Mouse (Mus musculus) forebrain, embryonic 11.5 days (tissue): ENCODE measurements around the gene Rab31. TPM values are rescaled to one million over a fixed set of nuclear protein-coding genes. Genes with fewer than 3 reads are reported as not detected.

ENCODE experiments used
- ATAC-seq: fragments of 200-750 bp; cut with Nextera tagmentation; replicated peaks from 2 replicates; pipeline ENCODE4 v1.8.0; 2017; ENCODE audit warnings: moderate TSS enrichment; ENCODE audit not compliant: low FRiP score
- DNase-seq: peaks from one replicate; pipeline ENCODE4 v3.0.0-alpha.2; 2017; ENCODE audit warnings: low spot score
- H3K27ac ChIP-seq: fragments of 300-500 bp; sonication (generic); 2 replicates; pipeline ENCODE4 v1.5.1; 2014; ENCODE audit warnings: low read depth, low read length
- H3K27me3 ChIP-seq: fragments of 300-500 bp; sonication (generic); 2 replicates; pipeline ENCODE4 v1.6.1; 2014; ENCODE audit warnings: mild to moderate bottlenecking, low read length, mixed read lengths; ENCODE audit not compliant: control insufficient read depth, insufficient read depth
- H3K36me3 ChIP-seq: fragments of 300-500 bp; sonication (generic); 2 replicates; pipeline ENCODE4 v1.6.1; 2014; ENCODE audit warnings: mild to moderate bottlenecking, low read length, moderate library complexity, mixed read lengths; ENCODE audit not compliant: control insufficient read depth, insufficient read depth
- H3K4me1 ChIP-seq: fragments of 300-500 bp; sonication (generic); replicated peaks from 2 replicates; pipeline ENCODE4 v1.6.1; 2014; ENCODE audit warnings: low read length, mixed read lengths; ENCODE audit not compliant: control insufficient read depth, insufficient read depth
- H3K4me2 ChIP-seq: fragments of 300-500 bp; sonication (generic); 2 replicates; pipeline ENCODE4 v1.6.1; 2014; ENCODE audit warnings: low read depth, mild to moderate bottlenecking, low read length, moderate library complexity, mixed read lengths; ENCODE audit not compliant: severe bottlenecking
- H3K4me3 ChIP-seq: fragments of 300-500 bp; sonication (generic); 2 replicates; pipeline ENCODE4 v1.5.1; 2014; ENCODE audit warnings: low read depth, low read length
- H3K9ac ChIP-seq: fragments of 300-500 bp; sonication (generic); 2 replicates; pipeline ENCODE4 v1.6.1; 2014; ENCODE audit warnings: low read length
- H3K9me3 ChIP-seq: fragments of 300-500 bp; sonication (generic); 2 replicates; pipeline ENCODE4 v1.6.1; 2016; ENCODE audit warnings: low read length, mixed read lengths; ENCODE audit not compliant: control insufficient read depth
- WGBS: fragments of 180-500 bp; shearing (Covaris S2); extraction: QIAGEN DNeasy Blood & Tissue Kit; methylation state at CpG from one replicate; pipeline ENCODE4 v1.1.7; 2014; 5-methylcytosine and 5-hydroxymethylcytosine counted together
- polyA plus RNA-seq: library from polyadenylated mRNA; unstranded; fragments of >200 nt; fragmentation: Nextera tagmentation; extraction: Ambion mirVana; gene quantifications from 2 replicates; pipeline ENCODE4 v1.2.1, GENCODE M21; 2014

Rab31 gene
- polyA plus RNA-seq, 1 experiment from 2014 or later = 73.4 TPM

DNA sequence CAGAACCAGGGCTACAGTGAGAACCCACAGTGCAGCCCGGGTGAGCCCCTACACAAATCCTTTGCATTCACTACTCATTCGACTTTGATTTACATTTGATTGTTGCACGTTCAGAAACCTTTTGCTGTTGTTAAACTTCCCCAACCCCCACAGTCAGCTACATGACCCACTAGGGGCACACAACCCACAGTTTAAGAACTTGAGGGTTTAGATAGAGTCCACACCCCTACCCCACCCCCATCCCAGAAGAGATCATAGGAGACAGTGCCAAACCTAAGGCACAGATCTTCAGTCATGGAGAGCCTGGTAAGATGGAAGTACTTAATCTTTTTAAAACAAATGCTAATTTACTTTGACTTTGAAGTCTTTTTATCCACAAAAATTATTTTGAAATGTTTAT, 156.9 kb downstream of the Rab31 start:
- H3K4me1 ChIP-seq = no peaks in the 10 kb centered on the region; the same call in 1 of the 2 replicates
- no peak overlapping the region for H3K4me3 ChIP-seq
- ATAC-seq (no peak), DNase-seq (no peak)
- no peak overlapping the region for H3K9ac ChIP-seq
- H3K4me2 ChIP-seq = no peak overlapping the region
- H3K27ac ChIP-seq = no peak overlapping the region
- no peaks in the 10 kb centered on the region for H3K9me3 ChIP-seq
- H3K27me3 ChIP-seq = no peaks in the 10 kb centered on the region
- WGBS = 40% methylated on average over 3 of the region's 3 CpGs
- H3K36me3 ChIP-seq = no peaks in the 10 kb centered on the region

DNA sequence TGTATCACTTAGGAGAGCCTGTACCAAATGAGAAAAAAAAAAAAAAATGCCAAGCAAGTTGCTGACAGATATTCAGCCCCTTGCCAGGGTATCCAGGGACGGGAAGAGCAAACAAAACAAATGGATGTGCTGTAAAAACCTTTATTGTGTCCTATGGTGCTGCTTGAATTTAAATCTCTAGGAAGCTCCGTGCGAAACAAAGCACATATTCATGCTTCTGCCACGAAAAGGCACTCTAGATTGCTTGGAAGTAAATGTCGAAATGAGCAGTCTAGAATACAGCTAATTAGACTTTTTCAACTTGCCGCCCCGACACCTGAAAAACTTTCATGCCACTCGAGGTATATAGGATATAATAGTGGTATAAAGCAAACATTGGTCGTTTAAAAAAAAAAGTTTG, 158.1 kb downstream of the Rab31 start:
- no peaks in the 10 kb centered on the region; the same call in 1 of the 2 replicates for H3K4me1 ChIP-seq
- DNase-seq (no peak), ATAC-seq (no peak)
- H3K36me3 ChIP-seq = no peaks in the 10 kb centered on the region
- peak overlapping the region; percentile 62 for H3K4me2 ChIP-seq
- peak overlapping the region; percentile 97 for H3K27ac ChIP-seq
- H3K9me3 ChIP-seq = no peaks in the 10 kb centered on the region
- under 1% methylated on average over 9 of the region's 9 CpGs for WGBS
- peak overlapping the region; percentile 98 for H3K4me3 ChIP-seq
- peak overlapping the region; percentile 96 for H3K9ac ChIP-seq
- no peaks in the 10 kb centered on the region for H3K27me3 ChIP-seq

DNA sequence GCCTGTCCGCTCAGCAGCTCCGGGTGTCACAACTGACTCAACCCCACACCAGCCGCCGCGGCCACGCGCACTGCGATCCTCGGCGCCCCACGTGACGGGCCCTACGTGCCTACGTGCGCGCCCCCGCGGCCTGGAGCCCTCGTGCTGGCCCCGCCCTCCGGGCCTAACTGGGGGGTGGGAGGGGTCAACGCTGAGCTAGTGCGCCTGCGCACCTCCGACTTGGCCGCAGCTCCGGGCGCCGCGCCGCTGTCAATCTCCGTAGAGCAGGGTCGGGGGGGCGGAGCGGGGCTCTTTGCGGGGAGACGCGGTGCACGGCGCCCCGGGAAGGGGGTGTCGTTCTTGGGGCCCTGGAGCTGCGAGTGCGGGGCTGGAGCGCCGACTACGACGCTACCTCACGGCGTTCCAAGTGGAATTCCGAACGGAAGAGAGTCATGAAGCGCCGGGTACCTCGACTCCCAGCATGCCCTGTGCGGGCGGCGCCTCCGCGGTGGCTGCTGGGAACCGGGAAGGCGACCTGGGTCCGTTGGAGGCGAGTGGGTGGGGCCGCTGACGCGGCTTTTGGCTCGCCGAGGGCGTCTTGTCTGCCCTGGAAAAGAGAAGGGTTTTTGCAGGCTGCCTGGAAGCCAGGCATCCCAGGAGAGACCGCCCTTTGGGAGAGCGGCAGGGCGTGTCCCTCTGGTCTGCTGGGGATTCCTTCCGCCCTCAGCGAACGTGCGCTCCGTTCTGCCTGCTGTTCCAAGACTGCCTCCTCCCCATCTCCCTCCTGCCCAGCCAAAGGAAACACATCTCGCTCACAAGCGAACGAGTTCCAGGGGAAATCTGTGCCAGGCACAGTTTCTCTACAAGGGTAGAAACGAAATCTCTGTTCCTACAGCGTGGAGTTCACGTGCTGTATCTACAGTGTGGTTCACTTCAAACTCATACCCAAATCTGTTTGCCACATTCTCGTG, 158.8 kb downstream of the Rab31 start, which contains the start of gene Vapa:
Gene Vapa, minus strand, starts transcription at position 93 of the 950 bp plus-strand sequence.
- peak; percentile 93 for ATAC-seq
- H3K9ac ChIP-seq = peak within 1 kb of the TSS; percentile 96
- H3K9me3 ChIP-seq = no peaks in the 10 kb centered on the region
- H3K4me3 ChIP-seq = peak within 1 kb of the TSS; percentile 98
- peak within 1 kb of the TSS; percentile 62 for H3K4me2 ChIP-seq
- under 1% methylated on average over 69 of the region's 85 CpGs for WGBS
- no peaks in the 10 kb centered on the region; the same call in 1 of the 2 replicates for H3K4me1 ChIP-seq
- peak; percentile 99 for DNase-seq
- H3K36me3 ChIP-seq = no peaks in the 10 kb centered on the region
- H3K27me3 ChIP-seq = no peaks in the 10 kb centered on the region
- H3K27ac ChIP-seq = peak within 1 kb of the TSS; percentile 97

DNA sequence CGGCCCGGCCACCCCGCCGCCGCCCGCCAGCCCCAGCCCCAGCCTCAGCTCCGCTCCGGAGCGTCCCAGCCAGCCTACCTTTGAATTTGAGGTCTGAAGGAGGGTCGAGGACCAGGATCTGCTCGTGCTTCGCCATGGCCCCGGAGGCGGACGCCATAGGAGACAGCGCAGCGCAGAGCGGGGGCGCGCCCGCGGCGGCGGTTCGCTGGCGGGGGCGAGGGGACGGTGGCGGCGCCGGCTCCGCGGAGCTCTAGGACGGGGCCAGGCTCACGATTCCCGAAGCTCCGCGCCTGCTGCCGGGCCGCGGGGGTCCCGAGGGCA, 159.4 kb downstream of the Rab31 start:
- Histone ChIP-seq H3K27me3 (no peaks in the 10 kb centered on the region), H3K4me2 (peak overlapping the region; percentile 21; the same call in 1 of the 2 replicates), H3K9ac (peak overlapping the region; percentile 96), H3K36me3 (no peaks in the 10 kb centered on the region), H3K9me3 (no peaks in the 10 kb centered on the region), H3K4me1 (peaks cover 3% of the 10 kb centered on the region; the same call in 1 of the 2 replicates), H3K4me3 (peak overlapping the region; percentile 98), H3K27ac (peak overlapping the region; percentile 97)
- ATAC-seq (peak; percentile 72), DNase-seq (no peak)
- WGBS = 1% methylated on average over 28 of the region's 42 CpGs

DNA sequence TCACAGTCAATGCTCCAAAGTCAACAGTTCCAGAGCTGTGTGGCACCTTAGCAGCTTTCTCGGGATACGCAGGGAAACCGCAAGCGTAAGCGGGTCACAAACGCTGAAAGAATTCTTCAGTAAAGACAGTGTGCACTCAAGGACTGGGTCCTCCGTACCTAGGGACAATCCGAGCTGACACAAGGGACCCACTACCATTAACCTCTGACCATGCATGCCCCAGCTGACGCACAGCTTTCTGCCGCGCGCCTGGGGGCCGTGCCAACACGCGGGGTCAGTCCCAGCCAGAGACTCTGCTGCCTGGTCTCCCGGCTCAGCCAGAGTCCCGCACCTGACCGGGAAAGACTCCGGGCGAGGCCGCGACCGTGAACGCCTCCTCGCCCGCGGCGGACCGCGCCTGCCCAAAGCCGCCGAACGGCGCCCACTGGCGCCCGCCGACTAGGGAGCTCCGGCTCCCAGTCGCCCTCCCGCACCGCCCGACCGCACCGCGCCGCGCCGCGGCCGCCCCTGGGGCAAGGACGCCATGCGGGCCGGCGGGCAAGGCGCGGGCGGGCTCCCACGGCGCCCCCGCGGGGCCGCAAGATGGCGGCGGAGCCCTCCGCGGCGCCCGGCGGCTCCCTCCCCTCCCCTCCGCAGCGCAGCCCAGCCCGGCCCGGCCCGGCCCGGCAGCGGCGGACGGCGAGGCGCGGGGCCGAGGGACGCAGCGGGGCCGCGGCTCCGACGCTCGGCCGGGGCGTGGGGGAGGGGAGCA, 160.0 kb downstream of the Rab31 start:
- under 1% methylated on average over 68 of the region's 91 CpGs for WGBS
- H3K27ac ChIP-seq = peak overlapping the region; percentile 97
- peak overlapping the region; percentile 54 for H3K4me2 ChIP-seq
- peaks cover 6% of the 10 kb centered on the region; the same call in 1 of the 2 replicates for H3K4me1 ChIP-seq
- ATAC-seq = peak; percentile 56
- no peaks in the 10 kb centered on the region for H3K36me3 ChIP-seq
- DNase-seq = peak; percentile 80
- H3K27me3 ChIP-seq = no peaks in the 10 kb centered on the region
- H3K9ac ChIP-seq = peak overlapping the region; percentile 96
- H3K4me3 ChIP-seq = peak overlapping the region; percentile 98
- no peaks in the 10 kb centered on the region for H3K9me3 ChIP-seq

DNA sequence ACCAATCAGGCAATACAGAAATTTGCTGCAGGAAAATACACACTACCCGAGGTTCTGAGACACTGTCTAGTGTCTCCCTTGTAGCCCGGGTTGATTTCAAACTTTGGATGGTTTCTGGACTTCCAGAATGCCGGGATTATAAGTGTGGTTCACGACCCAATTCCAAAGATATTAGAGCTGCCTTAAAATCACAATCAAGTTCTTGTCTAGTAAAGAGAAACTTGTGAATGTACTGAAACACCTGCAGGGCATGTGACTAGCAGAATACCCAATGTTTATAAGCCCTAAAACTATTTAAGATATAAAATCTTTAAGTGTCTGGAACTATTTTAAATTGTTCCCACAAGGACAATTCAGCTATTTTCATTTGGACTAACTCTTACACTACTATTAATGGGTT, 160.8 kb downstream of the Rab31 start:
- Histone ChIP-seq H3K4me2 (peak overlapping the region; percentile 54), H3K9ac (peak overlapping the region; percentile 37), H3K4me3 (peak overlapping the region; percentile 98), H3K9me3 (no peaks in the 10 kb centered on the region), H3K4me1 (peaks cover 6% of the 10 kb centered on the region; the same call in 1 of the 2 replicates), H3K27ac (no peak overlapping the region), H3K27me3 (no peaks in the 10 kb centered on the region), H3K36me3 (no peaks in the 10 kb centered on the region)
- DNase-seq (no peak), ATAC-seq (no peak)
- 10% methylated on average over 4 of the region's 4 CpGs for WGBS

DNA sequence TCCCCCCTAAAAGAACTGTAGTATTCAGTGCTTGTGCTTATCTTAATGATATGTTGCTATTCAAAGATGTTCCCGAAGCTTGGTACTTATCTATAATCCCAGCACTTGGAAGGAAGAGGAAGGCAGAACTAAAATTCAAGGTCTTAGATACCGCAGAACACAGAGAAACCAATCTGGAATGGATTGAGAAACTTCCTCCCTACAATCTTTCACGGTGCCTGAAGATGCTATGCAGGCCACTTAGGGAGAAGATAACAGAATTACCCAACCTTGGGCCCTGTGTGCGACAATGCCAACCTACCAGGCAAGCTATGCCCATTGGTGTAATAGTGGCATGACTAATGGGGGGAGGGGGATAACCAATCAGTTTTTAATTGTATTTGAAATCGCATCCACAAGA, 163.8 kb downstream of the Rab31 start:
- Histone ChIP-seq H3K27me3 (no peaks in the 10 kb centered on the region), H3K4me3 (no peak overlapping the region), H3K9ac (no peak overlapping the region), H3K4me1 (peaks cover 6% of the 10 kb centered on the region; the same call in 1 of the 2 replicates), H3K27ac (no peak overlapping the region), H3K36me3 (no peaks in the 10 kb centered on the region), H3K9me3 (no peaks in the 10 kb centered on the region), H3K4me2 (no peak overlapping the region)
- WGBS = 85% methylated on average over 5 of the region's 5 CpGs
- no peak for DNase-seq
- ATAC-seq = no peak

DNA sequence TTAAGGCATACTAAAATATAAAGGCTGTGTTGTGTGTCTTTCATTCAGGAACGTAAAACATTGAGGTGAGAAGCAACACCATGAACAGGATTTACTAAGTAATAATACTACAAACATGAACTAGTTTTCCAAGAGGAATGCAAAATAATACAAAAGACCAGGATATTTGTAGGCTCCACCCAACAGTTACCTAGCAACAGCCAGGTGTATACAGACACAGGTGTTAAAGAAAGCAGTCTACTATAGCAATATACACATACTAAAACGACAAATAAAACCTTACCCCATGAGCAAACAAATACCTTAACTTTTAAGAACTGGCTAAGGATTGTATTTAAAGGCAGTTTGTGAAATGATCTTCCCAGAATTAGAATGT, 164.3 kb downstream of the Rab31 start:
- no peak overlapping the region for H3K9ac ChIP-seq
- no peak for ATAC-seq
- no peak overlapping the region for H3K27ac ChIP-seq
- no peaks in the 10 kb centered on the region for H3K36me3 ChIP-seq
- H3K9me3 ChIP-seq = no peaks in the 10 kb centered on the region
- WGBS = 85% methylated on average over 2 of the region's 2 CpGs
- peaks cover 6% of the 10 kb centered on the region; the same call in 1 of the 2 replicates for H3K4me1 ChIP-seq
- H3K4me2 ChIP-seq = no peak overlapping the region
- H3K4me3 ChIP-seq = no peak overlapping the region
- no peaks in the 10 kb centered on the region for H3K27me3 ChIP-seq
- no peak for DNase-seq
